Mouse (Mus musculus): ENCODE measurements at regions not wholly inside any gene's neighbourhood (a gene's known extent, or its start where the extent isn't known, plus 50 kb on each side); places are given as distances from the start of the nearest gene placed in this dataset.
"Not testable (repeated sequence)": the region's sequence is repeated elsewhere in the genome, so short reads cannot be mapped to it uniquely, and the experiment has no call there.

GRCm38 (mm10) chr13:68049731-68050130 lies 186.6 kb downstream of the BC048507 start:
- peak; percentile 24 for DNase-seq

- not testable (repeated sequence) for DNase-seq
Observed at GRCm38 (mm10) chr13:68093311-68093710, 230.2 kb downstream of the BC048507 start.

DNA sequence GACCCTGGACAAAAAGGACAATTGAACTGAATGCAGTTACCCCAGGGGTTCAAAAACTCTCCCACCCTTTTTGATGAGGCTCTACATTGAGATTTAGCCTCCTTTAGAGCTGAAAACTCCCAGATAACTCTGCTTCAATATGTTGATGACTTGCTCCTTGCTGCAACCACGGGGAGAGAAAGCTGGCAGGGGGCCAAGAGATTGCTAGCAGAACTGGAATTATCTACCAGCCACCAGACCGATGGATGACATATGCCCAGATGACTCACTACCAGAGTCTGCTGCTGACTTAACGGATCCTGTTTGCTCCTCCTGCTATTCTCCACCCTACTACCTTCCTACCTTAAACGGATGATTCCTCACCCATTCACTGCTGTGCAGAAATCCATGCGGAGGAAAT lies 253.7 kb downstream of the BC048507 start:
- DNase-seq: not testable (repeated sequence)
